Mouse (Mus musculus) intestine, embryonic 14.5 days (tissue): ENCODE data around the gene Patj. TPM values are rescaled to one million over a fixed set of nuclear protein-coding genes. Genes with fewer than 3 reads are reported as not detected.

Source experiments
- ATAC-seq: fragments of 200-750 bp; cut with Nextera tagmentation; replicated peaks from 2 replicates; pipeline ENCODE4 v1.8.0; 2017; ENCODE audit warnings: low read depth, moderate number of reproducible peaks, moderate TSS enrichment, moderate library complexity; ENCODE audit not compliant: low FRiP score, low TSS enrichment
- DNase-seq: peaks from one replicate; pipeline ENCODE4 v3.0.0-alpha.2; 2018; ENCODE audit warnings: low spot score
- H3K27ac ChIP-seq: fragments of 300-500 bp; sonication (generic); 2 replicates; pipeline ENCODE4 v1.5.1; 2014; ENCODE audit warnings: low read depth, mild to moderate bottlenecking, control low read depth
- H3K27me3 ChIP-seq: fragments of 300-500 bp; sonication (generic); replicated peaks from 2 replicates; pipeline ENCODE4 v1.6.1; 2014; ENCODE audit warnings: low read length, control low read depth; ENCODE audit not compliant: control insufficient read depth, insufficient read depth
- H3K36me3 ChIP-seq: fragments of 300-500 bp; sonication (generic); 2 replicates; pipeline ENCODE4 v1.6.1; 2014; ENCODE audit warnings: low read length, control low read depth; ENCODE audit not compliant: control insufficient read depth, insufficient read depth
- H3K4me1 ChIP-seq: fragments of 300-500 bp; sonication (generic); replicated peaks from 2 replicates; pipeline ENCODE4 v1.6.1; 2014; ENCODE audit warnings: low read length, control low read depth, mixed read lengths; ENCODE audit not compliant: control insufficient read depth, insufficient read depth
- H3K4me2 ChIP-seq: fragments of 300-500 bp; sonication (generic); 2 replicates; pipeline ENCODE4 v1.6.1; 2014; ENCODE audit warnings: low read length
- H3K4me3 ChIP-seq: fragments of 300-500 bp; sonication (generic); 2 replicates; pipeline ENCODE4 v1.5.1; 2014; ENCODE audit warnings: low read depth, low read length, control low read depth, mixed read lengths
- H3K9ac ChIP-seq: fragments of 300-500 bp; sonication (generic); 2 replicates; pipeline ENCODE4 v1.6.1; 2014; ENCODE audit warnings: mild to moderate bottlenecking, low read length
- H3K9me3 ChIP-seq: fragments of 300-500 bp; sonication (generic); 2 replicates; pipeline ENCODE4 v1.6.1; 2016; ENCODE audit warnings: low read length, control low read depth; ENCODE audit not compliant: control insufficient read depth
- WGBS: fragments of 180-500 bp; shearing (Covaris S2); extraction: QIAGEN DNeasy Blood & Tissue Kit; methylation state at CpG from one replicate; pipeline ENCODE4 v1.1.7; 2014; 5-methylcytosine and 5-hydroxymethylcytosine counted together
- polyA plus RNA-seq: library from polyadenylated mRNA; unstranded; fragments of >200 nt; fragmentation: Nextera tagmentation; extraction: Ambion mirVana; gene quantifications from 2 replicates; pipeline ENCODE4 v1.2.1, GENCODE M21; 2014

The Patj gene
- polyA plus RNA-seq, 1 experiment from 2014 or later, result 19.7 TPM

- DNase-seq (no peak), ATAC-seq (no peak)
- Histone ChIP-seq H3K9me3 (no peaks in the 10 kb centered on the region), H3K36me3 (no peaks in the 10 kb centered on the region), H3K27ac (no peak overlapping the region), H3K27me3 (no peaks in the 10 kb centered on the region), H3K4me3 (no peak overlapping the region), H3K9ac (no peak overlapping the region), H3K4me1 (no peaks in the 10 kb centered on the region), H3K4me2 (no peak overlapping the region)
- whole genome bisulfite sequencing, result 69% methylated on average over 12 of the region's 12 CpGs
These were observed 151.0 kb downstream of the Patj start for GRCm38 (mm10) chr4:98546456-98547176.

- no peaks in the 10 kb centered on the region for H3K36me3 ChIP-seq
- ATAC-seq, result no peak
- 82% methylated on average over 7 of the region's 7 CpGs for WGBS
These were observed 153.9 kb downstream of the Patj start for GRCm38 (mm10) chr4:98549491-98549890.

GRCm38 (mm10) chr4:98550116-98550515, 154.5 kb downstream of the Patj start:
- DNase-seq (no peak), ATAC-seq (no peak)
- Histone ChIP-seq H3K36me3 (no peaks in the 10 kb centered on the region), H3K4me3 (no peak overlapping the region), H3K4me2 (no peak overlapping the region), H3K9me3 (no peaks in the 10 kb centered on the region), H3K9ac (no peak overlapping the region), H3K27me3 (no peaks in the 10 kb centered on the region), H3K4me1 (peaks cover 8% of the 10 kb centered on the region), H3K27ac (no peak overlapping the region)
- 92% methylated on average over 5 of the region's 5 CpGs for WGBS

More at GRCm38 (mm10) chr4:98549491-98549890, 153.9 kb downstream of the Patj start:
- H3K27ac ChIP-seq, result no peak overlapping the region
- H3K4me1 ChIP-seq, result peaks cover 8% of the 10 kb centered on the region
- H3K9ac ChIP-seq, result no peak overlapping the region
- H3K4me3 ChIP-seq, result no peak overlapping the region
- no peak for DNase-seq
- no peaks in the 10 kb centered on the region for H3K27me3 ChIP-seq
- H3K9me3 ChIP-seq, result no peaks in the 10 kb centered on the region
- H3K4me2 ChIP-seq, result no peak overlapping the region

- Histone ChIP-seq H3K27ac (no peak overlapping the region), H3K9ac (no peak overlapping the region), H3K9me3 (no peaks in the 10 kb centered on the region), H3K4me1 (peaks cover 8% of the 10 kb centered on the region), H3K36me3 (no peaks in the 10 kb centered on the region), H3K4me2 (no peak overlapping the region), H3K27me3 (no peaks in the 10 kb centered on the region), H3K4me3 (no peak overlapping the region)
- DNase-seq (no peak), ATAC-seq (no peak)
- 89% methylated on average over 2 of the region's 2 CpGs for WGBS
These were observed 160.1 kb downstream of the Patj start for GRCm38 (mm10) chr4:98555666-98556065.

GRCm38 (mm10) chr4:98556449-98556848, 160.9 kb downstream of the Patj start:
- Histone ChIP-seq H3K36me3 (no peaks in the 10 kb centered on the region), H3K9me3 (no peaks in the 10 kb centered on the region), H3K4me2 (no peak overlapping the region), H3K27ac (no peak overlapping the region), H3K4me1 (peaks cover 8% of the 10 kb centered on the region), H3K4me3 (no peak overlapping the region), H3K27me3 (no peaks in the 10 kb centered on the region), H3K9ac (no peak overlapping the region)
- ATAC-seq (no peak), DNase-seq (no peak)
- WGBS, result 90% methylated on average over 6 of the region's 6 CpGs

GRCm38 (mm10) chr4:98557192-98557591, 161.6 kb downstream of the Patj start:
- 91% methylated on average over 13 of the region's 13 CpGs for WGBS
- ATAC-seq (no peak), DNase-seq (no peak)
- Histone ChIP-seq H3K27me3 (no peaks in the 10 kb centered on the region), H3K4me2 (no peak overlapping the region), H3K4me3 (no peak overlapping the region), H3K36me3 (no peaks in the 10 kb centered on the region), H3K4me1 (peaks cover 3% of the 10 kb centered on the region; the same call in 1 of the 2 replicates), H3K9ac (no peak overlapping the region), H3K27ac (no peak overlapping the region), H3K9me3 (no peaks in the 10 kb centered on the region)

- Histone ChIP-seq H3K4me1 (peaks cover 18% of the 10 kb centered on the region), H3K4me3 (no peak overlapping the region), H3K4me2 (no peak overlapping the region), H3K27me3 (no peaks in the 10 kb centered on the region), H3K9me3 (no peaks in the 10 kb centered on the region), H3K27ac (no peak overlapping the region), H3K9ac (no peak overlapping the region), H3K36me3 (no peaks in the 10 kb centered on the region)
- ATAC-seq (no peak), DNase-seq (no peak)
- 78% methylated on average over 9 of the region's 9 CpGs for WGBS
These were observed 164.7 kb downstream of the Patj start for GRCm38 (mm10) chr4:98560196-98560830.

DNA sequence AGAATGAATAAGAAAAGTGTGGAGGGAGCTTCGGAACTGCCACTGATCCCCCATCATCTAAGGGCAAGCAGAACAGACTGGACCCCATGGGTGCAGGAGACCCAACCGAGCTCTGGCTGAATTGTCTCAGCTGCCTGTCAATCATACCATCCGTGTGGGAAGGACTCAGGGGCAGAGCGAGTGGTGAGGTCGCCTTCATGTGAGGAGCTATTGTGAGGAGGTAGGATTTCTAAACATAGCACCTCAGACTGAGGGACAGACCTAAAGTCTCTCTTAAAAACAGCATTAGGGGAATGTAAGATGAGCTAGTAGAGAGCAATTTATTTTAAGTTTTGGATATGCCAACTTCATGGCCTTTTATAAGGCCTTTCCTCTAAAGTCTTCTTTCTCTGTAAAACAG, 167.5 kb downstream of the Patj start:
- no peak for DNase-seq
- Histone ChIP-seq H3K9ac (no peak overlapping the region), H3K27me3 (no peaks in the 10 kb centered on the region), H3K4me2 (no peak overlapping the region), H3K9me3 (no peaks in the 10 kb centered on the region), H3K36me3 (no peaks in the 10 kb centered on the region), H3K4me3 (no peak overlapping the region), H3K27ac (peak overlapping the region; percentile 64), H3K4me1 (peaks cover 18% of the 10 kb centered on the region)
- WGBS, result 65% methylated on average over 5 of the region's 5 CpGs
- ATAC-seq, result no peak
